Mouse (Mus musculus): Measurements from ENCODE around the gene Dusp15.

- TF ChIP-seq CTCF (IDR thresholded peaks at IDR 0.05; ENCODE audit: control insufficient read depth, insufficient read depth, low read length) (no peak), POLR2A (IDR thresholded peaks at IDR 0.05; ENCODE audit: borderline replicate concordance, control insufficient read depth, low read depth, low read length) (no peak)
These were observed 55.7 kb downstream of the Dusp15 start for GRCm38 (mm10) chr2:152895834-152896233.

Measured in bone marrow, adult 2 months (tissue).